Mouse (Mus musculus) cerebellum, adult 2 months (tissue): ENCODE data around the gene Zbtb46.

Source experiments
- CTCF ChIP-seq: fragments of 200-500 bp; IDR thresholded peaks from 2 replicates; pipeline ENCODE4 v1.5.1; 2011; ENCODE audit warnings: low read depth, mild to moderate bottlenecking, control low read depth, low read length, moderate library complexity, borderline replicate concordance; ENCODE audit not compliant: insufficient read depth
- POLR2A ChIP-seq: fragments of 200-500 bp; IDR thresholded peaks from 2 replicates; pipeline ENCODE4 v1.6.1; 2011; ENCODE audit warnings: low read length, control low read depth, borderline replicate concordance; ENCODE audit not compliant: insufficient read depth

DNA sequence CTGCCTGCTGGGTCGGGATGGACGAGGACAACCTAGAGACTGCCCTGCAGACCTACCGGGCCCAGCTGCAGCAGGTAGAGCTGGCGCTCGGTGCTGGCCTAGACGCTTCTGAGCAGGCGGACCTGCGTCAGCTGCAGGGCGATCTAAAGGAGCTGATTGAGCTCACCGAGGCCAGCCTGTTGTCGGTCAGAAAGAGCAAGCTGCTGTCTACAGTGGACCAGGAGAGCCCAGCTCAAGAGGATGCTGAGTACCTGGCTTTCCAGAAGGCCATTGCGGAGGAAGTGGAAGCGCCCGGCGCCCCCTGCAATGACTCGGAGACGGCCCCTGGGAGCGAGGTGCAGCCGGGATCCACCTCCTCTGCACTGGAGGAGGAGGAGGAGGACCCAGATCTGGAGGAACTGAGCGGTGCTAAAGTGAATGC is 93.6 kb downstream of the Zbtb46 start:
- no peak for TF ChIP-seq CTCF
- TF ChIP-seq POLR2A: no peak
